Mouse (Mus musculus): Measurements from ENCODE around the gene Prkaa1. TPM values are rescaled to one million over a fixed set of nuclear protein-coding genes. Genes with fewer than 3 reads are reported as not detected.

Gene Prkaa1
- polyA plus RNA-seq, 1 experiment from 2014 or later = 15.4 TPM

Other genes starting within 250 kb of the Prkaa1 start
- not detected in 2 replicates for gene Mroh2b, start 245.1 kb upstream of the Prkaa1 start, polyA plus RNA-seq (2015; fragmentation: Nextera tagmentation; extraction: Ambion mirVana)
- 0.15 and 0.37 TPM in 2 replicates for gene C7, start 80.1 kb upstream of the Prkaa1 start, polyA plus RNA-seq (2015; fragmentation: Nextera tagmentation; extraction: Ambion mirVana)
- gene Card6, start 35.3 kb upstream of the Prkaa1 start, polyA plus RNA-seq (2015; fragmentation: Nextera tagmentation; extraction: Ambion mirVana) = 0.91 and 1.4 TPM in 2 replicates
- 448 and 621 TPM in 2 replicates for gene Rpl37, start 27.2 kb upstream of the Prkaa1 start, polyA plus RNA-seq (2015; fragmentation: Nextera tagmentation; extraction: Ambion mirVana)
- gene Ttc33, start 41.7 kb downstream of the Prkaa1 start, polyA plus RNA-seq (2015; fragmentation: Nextera tagmentation; extraction: Ambion mirVana) = 34.8 and 37.8 TPM in 2 replicates
- 5.0 and 5.6 TPM in 2 replicates for gene Ptger4, start 100.3 kb downstream of the Prkaa1 start, polyA plus RNA-seq (2015; fragmentation: Nextera tagmentation; extraction: Ambion mirVana)